Mouse (Mus musculus) adrenal gland, adult 2 months (tissue): Measurements from ENCODE around the gene Amdhd2. TPM values are rescaled to one million over a fixed set of nuclear protein-coding genes. Genes with fewer than 3 reads are reported as not detected.

ENCODE experiments used
- polyA plus RNA-seq: library from polyadenylated mRNA; depleted of rRNA; stranded (reverse); fragments of >200 nt; gene quantifications from 2 replicates; pipeline ENCODE4 v1.2.3, GENCODE M21; 2012; rRNA removed
- total RNA-seq, 2 experiments: library from RNA; stranded (reverse); gene quantifications; 2 replicates each; pipeline ENCODE4 v1.2.3; 2021

The Amdhd2 gene
- total and polyA plus RNA-seq, 3 experiments, result 30.1 to 71.3 (median 42.1) TPM

Other genes with a start within 250 kb of the Amdhd2 start
- gene Dcpp3, start 246.3 kb downstream of the Amdhd2 start, total RNA-seq, result not detected
- gene Dcpp3, start 246.3 kb downstream of the Amdhd2 start, polyA plus RNA-seq, result not detected in 2 replicates
- not detected for gene Sbp, start 222.1 kb downstream of the Amdhd2 start, total RNA-seq
- gene Sbp, start 222.1 kb downstream of the Amdhd2 start, polyA plus RNA-seq, result not detected in 2 replicates
- gene Sbpl, start 208.5 kb downstream of the Amdhd2 start, total RNA-seq, result not detected
- gene Sbpl, start 208.5 kb downstream of the Amdhd2 start, polyA plus RNA-seq, result not detected in 2 replicates
- under 1 TPM; 0.21 to 0.26 TPM for gene Prss30, start 183.2 kb downstream of the Amdhd2 start, total RNA-seq
- 0.63 and 0.74 TPM in 2 replicates for gene Prss30, start 183.2 kb downstream of the Amdhd2 start, polyA plus RNA-seq
- gene Prss22, start 165.7 kb downstream of the Amdhd2 start, total RNA-seq, result not detected
- not detected in 2 replicates for gene Prss22, start 165.7 kb downstream of the Amdhd2 start, polyA plus RNA-seq
- gene Prss27, start 125.6 kb downstream of the Amdhd2 start, total RNA-seq, result under 1 TPM; 0.24 to 0.46 TPM
- gene Prss27, start 125.6 kb downstream of the Amdhd2 start, polyA plus RNA-seq, result 0.58 and 0.68 TPM in 2 replicates
- 10 to 100 TPM; 13.7 to 14.4 TPM for gene Kctd5, start 90.3 kb downstream of the Amdhd2 start, total RNA-seq
- gene Kctd5, start 90.3 kb downstream of the Amdhd2 start, polyA plus RNA-seq, result 13.8 and 14.7 TPM in 2 replicates
- gene Pdpk1, start 12.8 kb downstream of the Amdhd2 start, total RNA-seq, result 10 to 100 TPM; 56.4 to 62.0 TPM
- 23.6 and 24.7 TPM in 2 replicates for gene Pdpk1, start 12.8 kb downstream of the Amdhd2 start, polyA plus RNA-seq
- 100 to 1,000 TPM; 476 to 493 TPM for gene Atp6v0c, start 5.9 kb upstream of the Amdhd2 start, total RNA-seq
- 1,190 and 1,565 TPM in 2 replicates for gene Atp6v0c, start 5.9 kb upstream of the Amdhd2 start, polyA plus RNA-seq
- gene Tbc1d24, start 41.8 kb upstream of the Amdhd2 start, total RNA-seq, result 10 to 100 TPM; 13.4 to 17.1 TPM
- 24.6 and 33.5 TPM in 2 replicates for gene Tbc1d24, start 41.8 kb upstream of the Amdhd2 start, polyA plus RNA-seq
- 1 to 10 TPM; 1.4 to 2.4 TPM for gene Ntn3, start 45.8 kb upstream of the Amdhd2 start, total RNA-seq
- gene Ntn3, start 45.8 kb upstream of the Amdhd2 start, polyA plus RNA-seq, result 7.4 and 8.8 TPM in 2 replicates
- 1 to 10 TPM; 7.0 to 7.6 TPM for gene Tedc2, start 57.1 kb upstream of the Amdhd2 start, total RNA-seq
- gene Tedc2, start 57.1 kb upstream of the Amdhd2 start, polyA plus RNA-seq, result 7.5 and 7.8 TPM in 2 replicates
- gene Ccnf, start 87.7 kb upstream of the Amdhd2 start, total RNA-seq, result 1 to 10 TPM; 1.8 to 4.0 TPM
- gene Ccnf, start 87.7 kb upstream of the Amdhd2 start, polyA plus RNA-seq, result 1.9 and 2.0 TPM in 2 replicates
- under 1 TPM; 0.09 to 0.10 TPM for gene Abca17, start 187.3 kb upstream of the Amdhd2 start, total RNA-seq
- gene Abca17, start 187.3 kb upstream of the Amdhd2 start, polyA plus RNA-seq, result not detected in 2 replicates
- 10 to 100 TPM; 22.8 to 24.0 TPM for gene Abca3, start 188.2 kb upstream of the Amdhd2 start, total RNA-seq
- 26.4 and 33.6 TPM in 2 replicates for gene Abca3, start 188.2 kb upstream of the Amdhd2 start, polyA plus RNA-seq